ENCODE assay signal across 11 mouse cellular contexts in the genomic region with DNA sequence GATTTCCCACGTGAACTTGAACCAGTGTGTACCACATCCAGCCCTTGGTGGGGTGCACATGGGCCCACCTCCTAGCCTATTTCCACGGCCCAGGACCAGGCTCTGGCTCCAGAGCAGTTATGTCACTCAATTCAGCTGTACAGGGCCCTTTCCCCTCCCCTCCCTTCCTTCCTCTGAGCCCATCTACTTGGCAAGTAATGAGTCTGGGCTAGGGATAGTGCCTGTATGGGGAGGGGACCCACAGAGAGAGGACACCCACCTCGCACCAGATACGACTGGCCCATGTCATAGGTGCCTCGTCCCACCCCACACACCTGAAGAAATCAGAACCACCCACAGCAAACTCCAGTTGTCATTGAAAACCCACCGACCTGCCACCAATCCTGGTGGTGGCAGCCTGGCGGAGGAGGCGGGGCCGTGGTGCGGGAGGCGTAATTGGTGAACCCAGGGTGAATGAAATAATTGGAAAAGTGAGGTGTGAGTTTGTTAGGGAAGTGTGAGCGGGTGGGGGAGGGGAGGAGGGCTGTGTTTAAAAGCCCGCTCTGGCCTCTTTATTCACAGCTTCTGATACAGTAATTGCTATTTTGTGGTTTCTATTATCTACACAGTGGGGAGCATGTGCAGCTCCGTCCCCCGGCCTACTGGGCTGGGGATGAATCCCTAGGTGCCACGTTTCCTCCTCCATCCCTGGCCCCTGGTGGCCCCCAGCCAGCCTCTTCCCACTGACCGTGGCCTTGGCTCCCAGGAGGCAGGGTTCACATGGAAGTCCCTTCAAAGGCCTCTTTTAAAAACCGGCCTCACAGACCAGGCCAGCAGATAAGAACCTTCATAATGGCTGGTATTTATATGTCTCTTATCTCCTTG. TPM values are rescaled to one million over a fixed set of nuclear protein-coding genes. Genes with fewer than 3 reads are reported as not detected.
DNase-seq lines count a peak whose midpoint lies in the region; ATAC-seq lines count a peak whose summit lies in the region.
"Had no signal": no experiment of that assay in that cellular context is flagged by ENCODE, and none has a peak within 500 bp of the region (broad histone marks: within the 10 kb centered on the region; RNA-seq: fewer than 3 reads in every experiment).

No protein-coding gene starts in this region.

- no peak overlapping the region for H3K4me3 ChIP-seq in kidney, embryonic 15.5 days (replicated peaks)
- no peak overlapping the region for H3K4me3 ChIP-seq in embryonic facial prominence, embryonic 10.5 days
- H3K4me3 ChIP-seq in intestine, embryonic 14.5 days (ENCODE audit: low read depth, low read length): no peak overlapping the region
- H3K4me3 ChIP-seq in neural tube, embryonic 13.5 days: no peak overlapping the region

- no peaks in the 10 kb centered on the region for H3K27me3 ChIP-seq in kidney, embryonic 15.5 days
- H3K27me3 ChIP-seq in embryonic facial prominence, embryonic 10.5 days (replicated peaks; ENCODE audit: low read depth, poor library complexity, severe bottlenecking): no peaks in the 10 kb centered on the region
- no peaks in the 10 kb centered on the region for H3K27me3 ChIP-seq in intestine, embryonic 14.5 days (replicated peaks; ENCODE audit: control insufficient read depth, insufficient read depth, low read length)
- no peaks in the 10 kb centered on the region for H3K27me3 ChIP-seq in neural tube, embryonic 13.5 days

- no peak for DNase-seq in kidney, postnatal 10 days
- peak; percentile 19 for DNase-seq in embryonic facial prominence, embryonic 10.5 days (ENCODE audit: low spot score)
- DNase-seq in intestine, embryonic 14.5 days (ENCODE audit: low spot score): no peak
- DNase-seq in right cerebral cortex, postnatal 14 days: no peak
- no peak for DNase-seq in ovary, postnatal 36 days (ENCODE audit: low spot score)
- DNase-seq in left cerebral cortex, postnatal 25 days (ENCODE audit: low spot score in 2 of 2): no peak
- DNase-seq: cerebellum, postnatal 14 days; heart, adult 18-20 months; layer of hippocampus, adult 9-11 months had no signal

- H3K9me3 ChIP-seq in kidney, embryonic 15.5 days (replicated peaks): no peaks in the 10 kb centered on the region
- H3K9me3 ChIP-seq in embryonic facial prominence, embryonic 10.5 days: no peaks in the 10 kb centered on the region
- no peaks in the 10 kb centered on the region for H3K9me3 ChIP-seq in intestine, embryonic 14.5 days (ENCODE audit: control insufficient read depth, low read length)
- no peaks in the 10 kb centered on the region for H3K9me3 ChIP-seq in neural tube, embryonic 13.5 days

- peaks cover 13% of the 10 kb centered on the region for H3K4me1 ChIP-seq in kidney, embryonic 15.5 days
- H3K4me1 ChIP-seq in embryonic facial prominence, embryonic 10.5 days: peaks cover 22% of the 10 kb centered on the region
- no peaks in the 10 kb centered on the region for H3K4me1 ChIP-seq in intestine, embryonic 14.5 days (replicated peaks; ENCODE audit: control insufficient read depth, insufficient read depth, low read length)
- H3K4me1 ChIP-seq in neural tube, embryonic 13.5 days (replicated peaks): peaks cover 51% of the 10 kb centered on the region

- peaks cover 14% of the 10 kb centered on the region for H3K36me3 ChIP-seq in kidney, embryonic 15.5 days
- H3K36me3 ChIP-seq in embryonic facial prominence, embryonic 10.5 days (replicated peaks): peaks cover 22% of the 10 kb centered on the region
- H3K36me3 ChIP-seq in intestine, embryonic 14.5 days (ENCODE audit: control insufficient read depth, insufficient read depth, low read length): peaks cover 13% of the 10 kb centered on the region
- H3K36me3 ChIP-seq in neural tube, embryonic 13.5 days: peaks cover 6% of the 10 kb centered on the region; the same call in 1 of the 2 replicates

- no peak overlapping the region for H3K27ac ChIP-seq in kidney, embryonic 15.5 days
- H3K27ac ChIP-seq in embryonic facial prominence, embryonic 10.5 days (replicated peaks): no peak overlapping the region
- H3K27ac ChIP-seq in intestine, embryonic 14.5 days (ENCODE audit: low read depth): no peak overlapping the region
- H3K27ac ChIP-seq in neural tube, embryonic 13.5 days (replicated peaks): peak overlapping the region; percentile 54

- intact Hi-C loops in left cerebral cortex, postnatal 25 days (cut with DNase I): no loop called here

- H3K9ac ChIP-seq in kidney, embryonic 15.5 days: no peak overlapping the region
- no peak overlapping the region for H3K9ac ChIP-seq in intestine, embryonic 14.5 days (ENCODE audit: low read length)
- H3K9ac ChIP-seq in neural tube, embryonic 13.5 days: 0 out of 2 replicates have a peak overlapping the region, but pooled peaks have one; percentile 45

- 52% methylated on average over 18 of the region's 18 CpGs for WGBS in kidney, embryonic 15.5 days
- 69% methylated on average over 18 of the region's 18 CpGs for WGBS in embryonic facial prominence, embryonic 10.5 days
- 54% methylated on average over 18 of the region's 18 CpGs for WGBS in intestine, embryonic 14.5 days
- WGBS in neural tube, embryonic 13.5 days: 57% methylated on average over 18 of the region's 18 CpGs

- H3K4me2 ChIP-seq in kidney, embryonic 15.5 days: no peak overlapping the region
- no peak overlapping the region for H3K4me2 ChIP-seq in intestine, embryonic 14.5 days (ENCODE audit: low read length)
- H3K4me2 ChIP-seq in neural tube, embryonic 13.5 days: no peak overlapping the region

- 0 out of 2 replicates have a peak, but pooled peaks have one; percentile 5 for ATAC-seq in kidney, embryonic 15.5 days (replicated peaks; ENCODE audit: low FRiP score)
- ATAC-seq in intestine, embryonic 14.5 days (replicated peaks; ENCODE audit: low FRiP score, low TSS enrichment, low read depth): peak; percentile 22; the same call in 1 of the 2 replicates
- ATAC-seq in neural tube, embryonic 13.5 days (ENCODE audit: low read depth): no peak

RNA-seq across cellular contexts. Expression of a gene that starts 55.8 kb away (rescaled TPM):
- 25.0 and 25.9 TPM in 2 replicates for polyA plus RNA-seq in kidney, embryonic 15.5 days (2015; fragmentation: Nextera tagmentation; extraction: Ambion mirVana)
- 37.5 and 38.5 TPM in 2 replicates for polyA plus RNA-seq in embryonic facial prominence, embryonic 10.5 days (2016; fragmentation: Nextera tagmentation; extraction: Ambion mirVana)
- polyA plus RNA-seq in intestine, embryonic 14.5 days (2014; fragmentation: Nextera tagmentation; extraction: Ambion mirVana): 22.0 and 29.2 TPM in 2 replicates
- 17.5 and 18.8 TPM in 2 replicates for polyA plus RNA-seq in neural tube, embryonic 13.5 days (2015; fragmentation: Nextera tagmentation; extraction: Ambion mirVana)
- total RNA-seq in left cerebral cortex, postnatal 25 days (2021): 10 to 100 TPM; 20.1 to 24.7 TPM
